Mouse (Mus musculus): ENCODE results near the gene Tmem63a.
"Not testable (repeated sequence)": the region's sequence is repeated elsewhere in the genome, so short reads cannot be mapped to it uniquely, and the experiment has no call there.

The Tmem63a gene

DNA sequence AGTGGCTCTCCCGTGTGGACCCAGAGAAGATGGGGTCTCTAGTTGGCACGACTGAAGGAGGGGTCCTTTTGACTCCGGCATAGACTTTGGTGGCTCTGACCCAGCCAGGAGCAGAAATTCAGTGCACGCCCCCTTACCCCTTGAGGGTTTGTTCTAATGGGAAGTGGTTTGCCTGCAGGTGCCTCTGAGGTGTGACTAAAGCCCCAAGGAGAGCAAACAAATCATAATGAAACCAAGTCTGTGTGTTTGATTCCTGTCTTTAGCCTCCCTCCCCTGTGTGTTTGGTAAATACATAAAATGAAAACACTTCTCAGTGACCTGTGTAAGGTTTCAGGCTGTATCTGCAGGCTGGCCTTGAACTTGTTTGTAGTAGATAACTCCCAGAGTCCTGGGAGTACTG is 15.9 kb upstream of the Tmem63a start:
- DNase-seq (ENCODE audit: low read depth, low spot score) = no peak

GRCm38 (mm10) chr1:180929599-180929998 is 12.5 kb upstream of the Tmem63a start:
- no peak for DNase-seq (ENCODE audit: low read depth, low spot score)

GRCm38 (mm10) chr1:180931106-180931505 is 11.0 kb upstream of the Tmem63a start:
- no peak for DNase-seq (ENCODE audit: low read depth, low spot score)

DNA sequence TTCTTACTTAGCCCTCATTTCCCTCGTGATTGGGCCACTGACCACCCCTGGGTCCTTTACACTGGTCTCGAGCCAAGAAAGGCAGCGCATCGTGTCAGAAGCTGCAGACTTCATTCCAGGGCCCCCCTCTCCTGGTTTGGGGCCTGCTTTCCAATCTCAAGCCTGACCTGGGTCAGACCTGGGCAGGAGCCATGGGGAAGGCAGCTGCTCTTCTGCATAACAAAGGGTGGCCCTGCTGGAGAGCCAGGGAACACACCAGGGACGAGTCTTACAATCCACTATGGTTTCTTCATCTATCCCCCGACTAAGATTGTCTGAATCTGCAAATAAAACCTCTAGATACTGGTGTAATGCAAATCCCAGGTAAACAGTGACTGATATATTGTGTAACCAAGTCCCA is 8.5 kb upstream of the Tmem63a start:
- peak; percentile 75 for DNase-seq (ENCODE audit: low read depth, low spot score)

GRCm38 (mm10) chr1:180934467-180935419 is 7.4 kb upstream of the Tmem63a start, which contains the start of gene Lefty1:
Gene Lefty1 (plus strand): TSS chr1:180935022.
- DNase-seq (ENCODE audit: low read depth, low spot score) = peak; percentile 36

DNA sequence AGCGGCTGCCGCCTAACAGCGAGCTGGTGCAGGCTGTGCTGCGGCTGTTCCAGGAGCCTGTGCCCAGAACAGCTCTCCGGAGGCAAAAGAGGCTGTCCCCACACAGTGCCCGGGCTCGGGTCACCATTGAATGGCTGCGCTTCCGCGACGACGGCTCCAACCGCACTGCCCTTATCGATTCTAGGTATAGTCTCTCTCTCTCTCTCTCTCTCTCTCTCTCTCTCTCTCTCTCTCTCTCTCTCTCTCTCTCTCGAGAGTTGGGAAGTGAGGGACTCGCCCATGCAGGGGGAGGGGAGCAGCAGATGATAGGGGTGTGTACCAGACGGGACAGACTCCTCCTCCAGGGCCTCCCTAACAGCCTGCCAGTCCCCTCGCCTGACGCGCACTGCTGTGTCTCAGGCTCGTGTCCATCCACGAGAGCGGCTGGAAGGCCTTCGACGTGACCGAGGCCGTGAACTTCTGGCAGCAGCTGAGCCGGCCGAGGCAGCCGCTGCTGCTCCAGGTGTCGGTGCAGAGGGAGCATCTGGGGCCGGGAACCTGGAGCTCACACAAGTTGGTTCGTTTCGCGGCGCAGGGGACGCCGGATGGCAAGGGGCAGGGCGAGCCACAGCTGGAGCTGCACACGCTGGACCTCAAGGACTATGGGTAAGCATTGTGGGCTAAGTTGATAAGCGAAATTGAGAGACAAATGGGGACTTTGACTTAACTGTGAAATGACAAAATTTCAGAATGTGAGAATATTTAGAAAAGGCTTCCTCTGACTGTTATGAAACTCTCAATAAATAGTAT is 5.3 kb upstream of the Tmem63a start:
- DNase-seq (ENCODE audit: low read depth, low spot score) = peak; percentile 74

GRCm38 (mm10) chr1:180937631-180938030 is 4.5 kb upstream of the Tmem63a start:
- DNase-seq (ENCODE audit: low read depth, low spot score) = not testable (repeated sequence)

DNA sequence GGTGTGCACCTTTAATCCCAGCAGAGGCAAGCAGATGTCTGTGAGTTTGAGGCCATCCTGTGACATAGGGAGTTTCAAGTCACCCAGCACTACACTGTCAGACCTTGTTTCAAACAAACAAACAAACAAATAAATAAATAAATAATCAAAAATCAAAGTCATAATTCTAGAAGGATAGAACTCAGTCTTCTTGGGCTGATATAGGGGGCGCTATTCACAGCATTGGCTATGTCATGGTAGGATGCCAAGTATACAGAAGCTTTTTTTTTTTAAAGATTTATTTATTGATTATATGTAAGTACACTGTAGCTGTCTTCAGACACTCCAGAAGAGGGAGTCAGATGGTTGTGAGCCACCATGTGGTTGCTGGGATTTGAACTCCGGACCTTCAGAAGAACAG is 3.4 kb upstream of the Tmem63a start:
- DNase-seq (ENCODE audit: low read depth, low spot score) = not testable (repeated sequence)

DNA sequence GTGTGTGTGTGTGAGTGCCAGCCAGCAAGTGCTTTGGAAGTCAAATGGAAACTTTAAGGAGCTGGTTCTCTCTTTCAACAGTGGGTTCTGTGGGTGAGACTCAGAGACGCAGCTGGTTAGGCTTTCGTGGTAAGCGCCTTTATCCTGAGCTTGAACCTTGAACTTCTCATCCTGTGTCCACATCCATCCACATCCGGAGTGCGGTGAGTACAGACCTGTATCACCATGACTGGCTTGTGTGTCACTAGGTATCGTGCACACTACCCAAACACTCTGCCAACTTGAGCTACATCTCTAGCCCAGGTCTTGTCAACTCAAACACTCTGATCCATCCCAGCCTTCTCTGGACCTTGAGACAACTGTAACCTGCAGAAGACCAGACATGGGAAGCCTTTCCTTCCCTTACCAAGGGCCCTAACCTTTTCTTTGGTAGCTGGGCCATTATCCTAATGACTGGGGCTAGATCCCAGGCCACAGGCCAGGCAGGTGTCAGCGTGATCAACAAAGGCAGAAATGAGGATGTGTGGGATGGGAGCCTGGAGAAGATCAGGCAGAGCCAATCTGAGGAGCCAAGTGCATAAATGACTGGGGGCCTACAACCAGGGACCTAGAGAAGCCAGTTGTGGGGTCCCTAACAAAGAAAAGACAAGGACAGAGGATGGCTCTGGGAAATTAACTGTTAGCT is 1.2 kb upstream of the Tmem63a start:
- DNase-seq (ENCODE audit: low read depth, low spot score) = no peak

GRCm38 (mm10) chr1:180941726-180942125 is 418 bp upstream of the Tmem63a start:
- DNase-seq (ENCODE audit: low read depth, low spot score) = no peak

DNA sequence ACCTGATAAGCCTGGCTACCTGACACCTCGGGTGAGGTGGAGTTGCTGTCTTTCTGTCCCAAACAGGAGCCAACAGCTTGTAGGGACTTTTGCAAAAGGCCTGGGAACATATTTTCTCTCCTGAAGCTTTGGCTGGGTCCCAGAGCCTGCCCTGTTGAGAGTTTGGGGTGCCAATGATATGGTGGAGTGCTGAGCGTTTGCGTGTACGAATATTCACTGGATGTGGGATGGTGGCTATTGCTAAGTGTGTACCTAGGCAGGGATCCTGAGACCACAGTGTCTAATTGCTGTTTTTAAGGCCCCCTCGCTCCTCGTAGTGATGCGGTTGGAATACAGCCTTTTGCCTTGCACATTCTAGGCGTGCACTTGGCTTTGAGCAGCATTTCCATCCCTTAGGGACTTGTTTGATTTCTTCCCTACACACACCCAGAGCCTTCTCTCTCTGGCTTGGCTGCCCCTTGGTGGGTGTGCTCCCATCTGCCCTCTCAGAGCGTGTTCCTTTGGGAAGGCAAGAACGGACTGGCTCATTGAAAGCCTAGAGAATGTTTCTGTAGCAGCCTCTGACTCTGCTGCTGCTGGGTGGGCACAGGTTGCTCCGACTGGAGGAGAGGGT is 994 bp downstream of the Tmem63a start:
- DNase-seq (ENCODE audit: low read depth, low spot score) = no peak

DNA sequence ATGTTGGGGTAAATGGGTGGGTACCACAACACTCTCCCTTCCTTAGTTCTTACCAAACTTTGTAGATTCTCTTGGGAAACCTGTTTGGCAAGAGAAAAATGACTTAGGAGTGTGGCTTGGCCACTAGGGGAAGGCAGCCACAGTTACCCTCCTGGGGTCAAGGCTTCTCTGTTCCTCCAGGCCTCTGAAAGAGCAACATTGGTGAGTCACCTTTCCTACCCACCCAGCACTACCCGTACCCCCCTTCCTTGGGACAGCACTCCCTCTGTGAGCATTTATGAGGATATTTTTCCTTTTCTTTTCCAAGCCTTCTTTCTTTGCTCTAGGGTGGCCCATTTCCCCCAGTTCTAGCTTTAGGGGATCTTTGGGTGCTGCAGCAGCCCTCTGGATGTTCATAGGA is 1.8 kb downstream of the Tmem63a start:
- DNase-seq (ENCODE audit: low read depth, low spot score) = no peak

DNA sequence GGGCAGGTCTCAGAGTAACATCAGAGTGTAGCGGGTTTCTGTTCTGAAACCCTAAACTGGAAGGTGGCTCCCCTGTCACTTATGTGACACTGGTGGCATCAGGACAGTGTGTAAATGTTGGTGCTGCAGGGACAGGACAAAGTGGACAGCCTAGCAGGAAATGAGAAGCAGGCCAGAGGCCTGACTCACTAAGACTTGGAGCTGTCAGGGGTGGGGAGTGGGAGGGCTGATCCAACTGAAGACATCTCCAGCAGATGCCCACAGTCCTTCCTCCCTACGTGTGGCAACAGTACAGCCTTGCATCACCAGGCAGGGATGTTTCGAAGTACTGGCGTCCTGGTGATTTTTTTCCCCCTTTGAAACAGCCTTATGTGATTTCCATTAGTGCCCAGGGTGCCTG is 2.4 kb downstream of the Tmem63a start:
- no peak for DNase-seq (ENCODE audit: low read depth, low spot score)

DNA sequence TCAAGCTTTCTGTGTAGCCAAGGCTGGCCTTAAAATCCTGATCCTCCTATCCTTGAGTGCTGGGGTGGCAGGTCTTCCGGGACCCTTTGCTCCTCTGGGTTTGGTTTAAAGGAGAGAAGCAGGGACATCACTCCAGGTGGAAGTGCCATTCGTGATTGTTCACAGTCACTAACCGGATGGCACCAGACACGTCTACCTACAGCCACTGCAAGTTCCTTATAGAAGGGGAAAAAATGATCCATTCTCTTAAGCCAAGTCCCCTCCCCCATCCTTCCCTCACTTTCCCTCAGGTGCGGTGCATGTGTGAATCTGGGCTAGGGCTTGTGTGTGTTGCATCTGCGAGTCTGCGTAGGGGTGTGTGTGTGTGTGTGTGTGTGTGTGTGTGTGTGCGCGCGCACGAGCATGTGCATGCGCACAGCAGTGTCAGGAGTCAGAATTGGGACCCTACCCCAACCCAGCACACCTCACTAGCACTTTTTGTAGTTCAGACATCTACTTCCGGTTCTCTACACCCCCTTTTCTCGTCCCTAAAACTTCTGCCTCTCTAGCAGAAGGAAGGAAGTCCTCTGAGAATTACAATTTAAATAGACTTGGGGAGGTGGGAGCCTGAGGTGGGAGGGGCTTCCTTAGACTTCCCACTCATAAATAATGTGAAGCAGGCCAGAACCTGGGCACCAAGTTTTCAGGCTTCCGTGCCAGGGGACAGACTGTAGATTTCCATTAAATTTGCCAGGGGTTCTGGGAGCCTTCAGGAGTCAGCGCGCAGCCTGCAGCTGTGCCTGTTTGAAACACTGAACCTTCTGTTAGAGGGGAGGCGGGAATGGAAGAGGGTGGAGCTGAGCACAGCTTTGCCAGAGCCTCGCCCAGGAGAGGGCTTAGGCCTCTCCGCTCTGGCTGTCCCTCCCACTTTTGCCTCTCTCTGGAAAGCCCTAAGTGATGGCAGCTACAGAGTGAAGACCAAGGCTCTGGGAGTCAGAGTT is 3.1 kb downstream of the Tmem63a start:
- DNase-seq (ENCODE audit: low read depth, low spot score) = peak; percentile 83

DNA sequence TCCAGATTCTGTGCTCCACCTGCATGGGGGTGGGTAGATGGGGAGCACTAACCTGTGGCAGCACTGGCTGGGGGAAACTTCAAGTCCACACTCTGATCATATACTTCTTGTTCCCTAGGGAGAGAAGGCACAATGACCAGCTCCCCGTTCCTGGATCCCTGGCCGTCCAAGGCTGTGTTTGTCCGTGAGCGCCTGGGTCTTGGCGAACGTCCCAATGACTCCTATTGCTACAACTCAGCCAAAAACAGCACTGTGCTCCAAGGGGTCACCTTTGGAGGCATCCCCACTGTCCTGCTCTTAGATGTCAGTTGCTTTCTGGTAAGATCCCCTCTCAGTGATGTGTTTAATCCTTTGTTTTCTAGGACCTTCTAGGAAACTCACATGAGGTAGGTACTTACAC is 4.3 kb downstream of the Tmem63a start:
- DNase-seq (ENCODE audit: low read depth, low spot score) = no peak

DNA sequence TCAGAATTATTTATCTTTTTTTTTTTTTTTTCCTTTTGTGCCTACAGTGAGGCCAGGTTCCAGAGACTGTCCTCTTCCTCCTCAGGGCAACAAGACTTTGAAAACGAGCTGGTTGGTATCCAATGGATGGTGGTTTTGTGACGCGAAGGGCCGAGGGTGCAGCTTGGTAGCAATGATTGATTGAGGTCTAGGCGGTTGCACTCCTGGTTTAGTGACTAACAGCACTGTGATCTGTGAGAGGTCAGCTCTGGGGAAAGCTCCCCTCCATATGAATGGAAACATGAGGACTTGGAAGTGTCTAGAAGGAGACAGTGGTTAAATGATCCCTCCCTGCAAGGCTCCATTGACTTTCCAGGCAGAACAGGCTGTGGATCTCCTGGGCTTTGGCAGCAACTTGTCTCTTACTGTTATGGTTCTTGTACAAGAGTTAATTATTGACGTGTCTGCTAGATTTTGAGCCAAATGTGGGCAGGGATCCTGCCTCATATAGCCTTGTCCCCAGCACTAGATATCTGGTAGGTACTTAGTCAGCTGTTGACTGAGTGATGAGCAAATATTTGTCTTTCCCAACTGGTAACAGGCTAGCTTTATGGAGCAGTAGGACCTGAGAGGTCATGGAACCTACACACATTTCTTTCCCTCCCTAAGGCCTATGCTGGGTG is 10.1 kb downstream of the Tmem63a start:
- DNase-seq (ENCODE audit: low read depth, low spot score) = no peak

DNA sequence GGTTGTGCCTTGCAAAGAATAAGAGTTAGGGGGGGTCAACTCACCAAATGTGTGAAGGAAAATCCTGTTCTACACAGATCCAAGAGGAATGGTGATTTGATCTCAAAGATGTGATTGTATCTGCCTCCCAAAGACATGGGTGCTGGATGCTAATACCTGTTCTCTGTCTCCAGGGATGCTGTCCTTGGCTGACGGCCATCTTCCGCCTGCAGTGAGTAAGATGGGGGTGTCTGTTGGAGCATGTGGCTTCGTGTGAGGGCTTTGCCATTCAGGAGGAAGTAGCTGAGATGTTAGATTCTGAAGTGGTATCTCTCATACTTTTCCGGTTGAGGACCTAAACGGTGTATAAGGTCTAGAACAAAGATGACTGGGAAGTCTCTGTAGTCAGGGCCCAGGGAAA is 10.7 kb downstream of the Tmem63a start:
- no peak for DNase-seq (ENCODE audit: low read depth, low spot score)

GRCm38 (mm10) chr1:180956401-180956800 is 14.3 kb downstream of the Tmem63a start:
- no peak for DNase-seq (ENCODE audit: low read depth, low spot score)

DNA sequence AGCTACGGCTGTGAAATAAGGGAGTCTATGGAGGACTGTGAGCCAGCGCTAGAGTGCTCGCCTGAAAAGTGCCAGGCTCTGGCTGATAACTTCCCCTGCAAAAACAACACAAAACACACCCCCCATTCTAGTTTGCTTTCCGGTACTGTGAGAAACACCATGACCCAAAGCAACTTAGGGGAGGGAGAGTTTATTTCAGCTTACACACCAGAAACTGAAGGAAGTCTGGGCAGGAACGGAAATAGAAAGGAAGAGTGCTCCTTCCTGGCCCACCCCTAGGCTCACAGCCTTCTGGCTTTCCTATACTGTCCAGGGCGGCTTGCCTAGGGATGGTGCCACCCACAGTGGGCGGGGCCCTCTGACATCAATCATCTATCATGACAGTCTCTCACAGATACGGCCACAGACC is 14.8 kb downstream of the Tmem63a start:
- DNase-seq (ENCODE audit: low read depth, low spot score) = peak; percentile 25

DNA sequence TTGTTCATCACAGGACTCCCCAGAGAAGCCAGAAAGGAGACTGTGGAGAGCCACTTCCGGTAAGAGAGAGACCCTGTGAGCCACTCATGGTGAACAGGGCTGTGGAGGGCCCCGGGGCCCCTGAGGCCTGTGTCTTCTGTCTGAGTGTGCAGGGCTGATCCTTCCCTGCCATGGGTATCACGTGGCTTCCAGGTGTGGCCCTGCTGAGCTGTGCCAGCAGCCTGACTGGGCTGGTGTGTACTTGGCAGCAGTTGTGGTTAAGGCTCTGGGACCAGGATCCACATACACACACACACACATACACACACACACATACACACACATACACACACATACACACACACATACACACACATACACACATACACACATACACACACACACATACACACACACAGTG is 15.8 kb downstream of the Tmem63a start:
- DNase-seq (ENCODE audit: low read depth, low spot score) = no peak

Measured in R1 (cell line).